Mouse (Mus musculus) liver, adult 2 months (tissue): Measurements from ENCODE around the gene Slc25a35.

ENCODE experiments used
- CTCF ChIP-seq: fragments of 200-500 bp; IDR thresholded peaks from 2 replicates; pipeline ENCODE4 v1.5.1; 2011; ENCODE audit warnings: low read depth, low read length, control low read depth
- POLR2A ChIP-seq: fragments of 200-500 bp; IDR thresholded peaks from 2 replicates; pipeline ENCODE4 v1.6.1; 2011; ENCODE audit warnings: low read length, control low read depth; ENCODE audit not compliant: insufficient read depth; ENCODE audit errors: extremely low read depth

DNA sequence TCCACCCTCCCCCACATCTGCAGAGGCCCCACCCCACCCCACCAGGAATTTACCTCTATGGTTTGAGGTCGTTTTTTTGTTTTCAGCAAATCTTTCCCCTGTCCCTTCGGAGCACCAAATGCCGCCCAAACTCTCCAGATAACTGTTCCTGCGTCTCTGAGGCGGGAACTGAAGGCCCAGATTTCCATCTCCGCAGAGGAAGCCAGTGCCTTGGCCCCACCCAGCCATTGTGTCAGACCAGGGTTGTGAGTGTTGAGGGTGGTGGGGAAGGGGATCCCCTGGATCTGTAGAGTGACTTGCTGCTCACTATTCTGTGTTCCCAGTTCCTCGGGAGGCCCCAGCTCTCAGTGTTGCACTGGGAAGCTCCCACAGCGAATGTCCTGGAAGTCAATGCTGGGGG is 10.6 kb upstream of the Slc25a35 start, which contains the start of gene Arhgef15:
- no peak for TF ChIP-seq POLR2A
- TF ChIP-seq CTCF, result no peak
